Mouse (Mus musculus) myocyte (in vitro differentiated cells): ENCODE results near the gene Tmem38b.

Experiments used
- POLR2A ChIP-seq: IDR thresholded peaks from one replicate; pipeline ENCODE4 v1.6.1; 2011; ENCODE audit warnings: low read depth, mild to moderate bottlenecking, control low read depth, moderate library complexity; ENCODE audit not compliant: insufficient read length
- POLR2AphosphoS2 ChIP-seq: IDR thresholded peaks from one replicate; pipeline ENCODE4 v1.6.1; 2011; ENCODE audit warnings: low read depth, control low read depth; ENCODE audit not compliant: insufficient read length
- REST ChIP-seq: IDR thresholded peaks from one replicate; pipeline ENCODE4 v1.6.1; 2011; ENCODE audit warnings: mild to moderate bottlenecking, control low read depth, moderate library complexity; ENCODE audit not compliant: insufficient read depth, insufficient read length
- TCF12 ChIP-seq: IDR thresholded peaks from one replicate; pipeline ENCODE4 v1.6.1; 2011; ENCODE audit warnings: mild to moderate bottlenecking, control low read depth; ENCODE audit not compliant: poor library complexity, insufficient read depth, severe bottlenecking
- USF1 ChIP-seq: IDR thresholded peaks from one replicate; pipeline ENCODE4 v1.6.1; 2011; ENCODE audit warnings: low read depth, mild to moderate bottlenecking, control low read depth, moderate library complexity

- no peak for TF ChIP-seq USF1
- TF ChIP-seq POLR2A, result no peak
- no peak for TF ChIP-seq POLR2AphosphoS2
- no peak for TF ChIP-seq REST
- no peak for TF ChIP-seq TCF12
Measured at GRCm38 (mm10) chr4:53848816-53849215, 23.0 kb downstream of the Tmem38b start.
